In the genomic region with DNA sequence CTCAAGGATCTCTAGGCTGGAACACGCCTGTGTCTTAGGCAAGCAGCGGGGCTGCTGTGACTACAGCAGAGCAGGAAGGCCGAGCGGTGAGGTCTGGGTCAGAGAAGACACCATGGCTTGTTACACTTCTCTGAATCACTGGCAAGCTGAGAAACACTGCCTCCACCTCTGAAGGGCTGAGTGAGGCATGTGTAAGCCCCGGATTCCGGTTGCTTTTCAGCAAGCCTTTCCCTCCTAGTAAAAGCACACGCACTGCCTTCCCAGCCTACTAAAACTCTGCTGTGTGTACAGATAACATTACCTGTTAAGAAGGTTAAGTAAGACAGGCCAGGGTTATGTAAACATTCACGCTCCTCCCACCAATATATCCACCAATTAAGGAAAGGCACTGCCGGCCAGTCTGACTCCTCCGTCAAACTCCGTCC, we compare ENCODE assay signal across 17 mouse cellular contexts. TPM values are rescaled to one million over a fixed set of nuclear protein-coding genes. Genes with fewer than 3 reads are reported as not detected.
DNase-seq lines count a peak whose midpoint lies in the region; ATAC-seq and TF ChIP-seq lines count a peak whose summit lies in the region.
"Had no signal": no experiment of that assay in that cellular context is flagged by ENCODE, and none has a peak within 500 bp of the region (broad histone marks: within the 10 kb centered on the region; RNA-seq: fewer than 3 reads in every experiment).

A gene (plus strand): TSS at position 397 of the 425 bp plus-strand sequence.

- no peak for TF ChIP-seq CTCF in thymus, adult 2 months (IDR thresholded peaks at IDR 0.05; ENCODE audit: borderline replicate concordance, control insufficient read depth, extremely low read depth, insufficient read depth, low read length, poor library complexity)

- 33% methylated on average over 11 of the region's 11 CpGs for WGBS in intestine, embryonic 16.5 days
- 25% methylated on average over 11 of the region's 11 CpGs for WGBS in stomach, embryonic 15.5 days
- 76% methylated on average over 11 of the region's 11 CpGs for WGBS in thymus, adult 2 months

- peaks cover 5% of the 10 kb centered on the region; the same call in 1 of the 2 replicates for H3K4me1 ChIP-seq in intestine, embryonic 16.5 days (ENCODE audit: control insufficient read depth, insufficient read depth, low read length)
- H3K4me1 ChIP-seq in stomach, embryonic 15.5 days = no peaks in the 10 kb centered on the region
- H3K4me1 ChIP-seq in thymus, adult 2 months (replicated peaks; ENCODE audit: control insufficient read depth, insufficient read depth, low read length) = no peaks in the 10 kb centered on the region
- H3K4me1 ChIP-seq: embryonic facial prominence, embryonic 10.5 days; forebrain, embryonic 12.5 days; heart, embryonic 15.5 days had no signal

- peak within 1 kb of the TSS; percentile 19 for H3K4me3 ChIP-seq in intestine, embryonic 16.5 days (ENCODE audit: low read length)
- peak within 1 kb of the TSS; percentile 12; the same call in 1 of the 2 replicates for H3K4me3 ChIP-seq in stomach, embryonic 15.5 days (replicated peaks)
- no peak within 1 kb of the TSS for H3K4me3 ChIP-seq in thymus, adult 2 months (ENCODE audit: control insufficient read depth, insufficient read depth, low read length)
- H3K4me3 ChIP-seq: embryonic facial prominence, embryonic 10.5 days; forebrain, embryonic 12.5 days; heart, embryonic 15.5 days had no signal

- H3K9me3 ChIP-seq in intestine, embryonic 16.5 days (ENCODE audit: control insufficient read depth, low read length) = no peaks in the 10 kb centered on the region
- no peaks in the 10 kb centered on the region for H3K9me3 ChIP-seq in stomach, embryonic 15.5 days
- H3K9me3 ChIP-seq: embryonic facial prominence, embryonic 10.5 days; forebrain, embryonic 12.5 days; heart, embryonic 15.5 days had no signal

- H3K27me3 ChIP-seq in intestine, embryonic 16.5 days (replicated peaks; ENCODE audit: control insufficient read depth, insufficient read depth, low read length) = no peaks in the 10 kb centered on the region
- no peaks in the 10 kb centered on the region for H3K27me3 ChIP-seq in stomach, embryonic 15.5 days (replicated peaks)
- H3K27me3 ChIP-seq in thymus, adult 2 months (ENCODE audit: control insufficient read depth, insufficient read depth, low read length) = no peaks in the 10 kb centered on the region
- H3K27me3 ChIP-seq: forebrain, embryonic 12.5 days; heart, embryonic 15.5 days had no signal

- no peaks in the 10 kb centered on the region for H3K36me3 ChIP-seq in intestine, embryonic 16.5 days (ENCODE audit: control insufficient read depth, insufficient read depth, low read length)
- no peaks in the 10 kb centered on the region for H3K36me3 ChIP-seq in stomach, embryonic 15.5 days
- no peaks in the 10 kb centered on the region for H3K36me3 ChIP-seq in thymus, adult 2 months (ENCODE audit: control insufficient read depth, insufficient read depth, low read length)
- H3K36me3 ChIP-seq: embryonic facial prominence, embryonic 10.5 days; forebrain, embryonic 12.5 days; heart, embryonic 15.5 days had no signal

- DNase-seq in embryo, embryonic 10 days (ENCODE audit: low spot score) = peak; percentile 10
- no peak for DNase-seq in embryo, embryonic 11 days
- peak; percentile 37 to 65 for DNase-seq in kidney, postnatal 25 days
- no peak for DNase-seq in ovary, postnatal 10 days (ENCODE audit: low spot score)
- no peak for DNase-seq in layer of hippocampus, postnatal 14 days (ENCODE audit: low spot score in 2 of 2)
- no peak for DNase-seq in thymus, adult 2 months
- DNase-seq: cerebellum, adult 18-20 months; gastrocnemius, postnatal 10 days; spleen, adult 18-20 months had no signal

- H3K9ac ChIP-seq in intestine, embryonic 16.5 days (ENCODE audit: low read depth, low read length) = peak within 1 kb of the TSS; percentile 49
- H3K9ac ChIP-seq in stomach, embryonic 15.5 days = no peak within 1 kb of the TSS
- H3K9ac ChIP-seq: forebrain, embryonic 12.5 days; heart, embryonic 15.5 days had no signal

- H3K4me2 ChIP-seq in intestine, embryonic 16.5 days (ENCODE audit: low read depth, low read length) = peak within 1 kb of the TSS; percentile 44
- peak within 1 kb of the TSS; percentile 32; the same call in 1 of the 2 replicates for H3K4me2 ChIP-seq in stomach, embryonic 15.5 days
- H3K4me2 ChIP-seq: forebrain, embryonic 12.5 days; heart, embryonic 15.5 days had no signal

- no peak for TF ChIP-seq POLR2A in thymus, adult 2 months (IDR thresholded peaks at IDR 0.05; ENCODE audit: control insufficient read depth, extremely low read depth, insufficient read depth, low read length, poor library complexity)

- peak; percentile 90 for ATAC-seq in intestine, embryonic 16.5 days
- ATAC-seq in stomach, embryonic 15.5 days (ENCODE audit: insufficient read depth, low FRiP score, low read depth) = peak; percentile 83
- ATAC-seq: activated CD4-positive, CD25-positive, alpha-beta regulatory T cell, adult 4 months had no signal

- H3K27ac ChIP-seq in intestine, embryonic 16.5 days (ENCODE audit: low read length) = peak within 1 kb of the TSS; percentile 54
- H3K27ac ChIP-seq in stomach, embryonic 15.5 days = 0 out of 2 replicates have a peak within 1 kb of the TSS, but pooled peaks have one; percentile 33
- no peak within 1 kb of the TSS for H3K27ac ChIP-seq in thymus, adult 2 months (ENCODE audit: control insufficient read depth, insufficient read depth, low read length)
- H3K27ac ChIP-seq: embryonic facial prominence, embryonic 10.5 days; forebrain, embryonic 12.5 days; heart, embryonic 15.5 days; macrophage had no signal

RNA-seq across cellular contexts. Expression of the gene that starts here (rescaled TPM):
- polyA plus RNA-seq in intestine, embryonic 16.5 days (2015; fragmentation: Nextera tagmentation; extraction: Ambion mirVana) = 7.2 and 8.3 TPM in 2 replicates
- 9.6 and 15.6 TPM in 2 replicates for polyA plus RNA-seq in stomach, embryonic 15.5 days (2015; fragmentation: Nextera tagmentation; extraction: Ambion mirVana)
- not detected for total RNA-seq in layer of hippocampus, postnatal 14 days (2021)
- 0.89 and 1.5 TPM in 2 replicates for polyA plus RNA-seq in thymus, adult 2 months (2012; rRNA removed)
- total RNA-seq: ES-E14 had no signal
- polyA plus RNA-seq: activated CD4-positive, CD25-positive, alpha-beta regulatory T cell, adult 4 months; embryonic facial prominence, embryonic 10.5 days; macrophage had no signal

Comparison
In these comparisons a context has a peak if more than half of its experiments do, and no peak if none do; other contexts are left out.
1. DNase-seq: peak in embryo, embryonic 10 days (single experiment) and kidney, postnatal 25 days (2 of 2); none in embryo, embryonic 11 days (single experiment), ovary, postnatal 10 days (single experiment), layer of hippocampus, postnatal 14 days (0 of 2) and thymus, adult 2 months (single experiment).